Comparison of ENCODE assay signal across 15 mouse cellular contexts in genomic region chr11:70266405-70266804, GRCm38 (mm10). TPM values are rescaled to one million over a fixed set of nuclear protein-coding genes. Genes with fewer than 3 reads are reported as not detected.
DNase-seq lines count a peak whose midpoint lies in the region; ATAC-seq and TF ChIP-seq lines count a peak whose summit lies in the region.
"Had no signal": no experiment of that assay in that cellular context is flagged by ENCODE, and none has a peak within 500 bp of the region (broad histone marks: within the 10 kb centered on the region; RNA-seq: fewer than 3 reads in every experiment).

No protein-coding gene starts in this region.

- no peaks in the 10 kb centered on the region for H3K27me3 ChIP-seq in lung, embryonic 14.5 days (ENCODE audit: insufficient read depth, low read length)
- H3K27me3 ChIP-seq in stomach, embryonic 16.5 days (ENCODE audit: control insufficient read depth, insufficient read depth, low read length): no peaks in the 10 kb centered on the region
- H3K27me3 ChIP-seq in hindbrain, embryonic 11.5 days (ENCODE audit: control insufficient read depth, insufficient read depth, low read length): no peaks in the 10 kb centered on the region
- no peaks in the 10 kb centered on the region for H3K27me3 ChIP-seq in midbrain, postnatal 0 days (ENCODE audit: insufficient read depth, low read length)
- H3K27me3 ChIP-seq: midbrain, embryonic 13.5 days had no signal

- 70% methylated on average over 1 of the region's 1 CpGs for WGBS in lung, embryonic 14.5 days
- WGBS in lung, adult 2 months: 31% methylated on average over 1 of the region's 1 CpGs
- 74% methylated on average over 1 of the region's 1 CpGs for WGBS in stomach, embryonic 16.5 days
- 96% methylated on average over 1 of the region's 1 CpGs for WGBS in hindbrain, embryonic 11.5 days
- WGBS in midbrain, postnatal 0 days: 95% methylated on average over 1 of the region's 1 CpGs

- no peaks in the 10 kb centered on the region for H3K36me3 ChIP-seq in lung, embryonic 14.5 days (ENCODE audit: insufficient read depth)
- no peaks in the 10 kb centered on the region for H3K36me3 ChIP-seq in stomach, embryonic 16.5 days (ENCODE audit: control insufficient read depth, insufficient read depth, low read length)
- no peaks in the 10 kb centered on the region for H3K36me3 ChIP-seq in hindbrain, embryonic 11.5 days (ENCODE audit: control insufficient read depth, insufficient read depth, low read length)
- H3K36me3 ChIP-seq in midbrain, postnatal 0 days (ENCODE audit: insufficient read depth, low read length): no peaks in the 10 kb centered on the region
- H3K36me3 ChIP-seq: G1E; midbrain, embryonic 13.5 days; neural tube, embryonic 13.5 days had no signal

- H3K4me2 ChIP-seq in lung, embryonic 14.5 days: no peak overlapping the region
- no peak overlapping the region for H3K4me2 ChIP-seq in stomach, embryonic 16.5 days (ENCODE audit: low read depth, low read length)
- H3K4me2 ChIP-seq in hindbrain, embryonic 11.5 days (replicated peaks; ENCODE audit: low read depth, low read length): no peak overlapping the region
- no peak overlapping the region for H3K4me2 ChIP-seq in midbrain, postnatal 0 days (ENCODE audit: low read depth, low read length, poor library complexity, severe bottlenecking)
- H3K4me2 ChIP-seq: midbrain, embryonic 13.5 days; neural tube, embryonic 13.5 days had no signal

- no peak for TF ChIP-seq CTCF in lung, embryonic 14.5 days (IDR thresholded peaks at IDR 0.05; ENCODE audit: low read depth)
- TF ChIP-seq CTCF in lung, adult 2 months (IDR thresholded peaks at IDR 0.05; ENCODE audit: insufficient read depth, low read length): no peak
- TF ChIP-seq CTCF in midbrain, postnatal 0 days (IDR thresholded peaks at IDR 0.05): no peak

- H3K9ac ChIP-seq in lung, embryonic 14.5 days: no peak overlapping the region
- no peak overlapping the region for H3K9ac ChIP-seq in stomach, embryonic 16.5 days (ENCODE audit: low read length)
- no peak overlapping the region for H3K9ac ChIP-seq in hindbrain, embryonic 11.5 days (ENCODE audit: low read depth, low read length)
- no peak overlapping the region for H3K9ac ChIP-seq in midbrain, postnatal 0 days (replicated peaks; ENCODE audit: low read length, poor library complexity, severe bottlenecking)
- H3K9ac ChIP-seq: liver, embryonic 14.5 days; midbrain, embryonic 13.5 days; neural tube, embryonic 13.5 days had no signal

- TF ChIP-seq POLR2A in lung, adult 2 months (IDR thresholded peaks at IDR 0.05; ENCODE audit: borderline replicate concordance, extremely low read depth, low read depth, low read length): no peak

- ATAC-seq in cerebellum, adult (ENCODE audit: insufficient number of reproducible peaks, low FRiP score, low TSS enrichment): no peak
- no peak for ATAC-seq in lung, embryonic 14.5 days (ENCODE audit: insufficient read depth)
- no peak for ATAC-seq in stomach, embryonic 16.5 days (ENCODE audit: insufficient read depth, low FRiP score)
- ATAC-seq in hindbrain, embryonic 11.5 days (ENCODE audit: low FRiP score): no peak
- no peak for ATAC-seq in midbrain, postnatal 0 days (ENCODE audit: low FRiP score)
- ATAC-seq: activated CD4-positive, CD25-positive, alpha-beta regulatory T cell, adult 4 months; midbrain, embryonic 13.5 days had no signal

- intact Hi-C loops in heart, postnatal 25 days (cut with DNase I): no loop called here

- no peak overlapping the region for H3K4me3 ChIP-seq in lung, embryonic 14.5 days (ENCODE audit: low read depth, low read length)
- no peak overlapping the region for H3K4me3 ChIP-seq in lung, adult 2 months (replicated peaks; ENCODE audit: extremely low read depth, low read depth, low read length)
- no peak overlapping the region for H3K4me3 ChIP-seq in stomach, embryonic 16.5 days (replicated peaks; ENCODE audit: low read length)
- no peak overlapping the region for H3K4me3 ChIP-seq in hindbrain, embryonic 11.5 days (ENCODE audit: low read depth, low read length)
- H3K4me3 ChIP-seq in midbrain, postnatal 0 days (ENCODE audit: low read depth, low read length): no peak overlapping the region
- H3K4me3 ChIP-seq: left cerebral cortex, adult 2 months; midbrain, embryonic 13.5 days; neural tube, embryonic 13.5 days had no signal

- no peak overlapping the region for H3K27ac ChIP-seq in lung, embryonic 14.5 days (ENCODE audit: low read depth)
- H3K27ac ChIP-seq in stomach, embryonic 16.5 days (ENCODE audit: low read length): peak overlapping the region; percentile 60
- no peak overlapping the region for H3K27ac ChIP-seq in hindbrain, embryonic 11.5 days (ENCODE audit: low read depth, low read length)
- no peak overlapping the region for H3K27ac ChIP-seq in midbrain, postnatal 0 days (ENCODE audit: low read depth, low read length)
- H3K27ac ChIP-seq: left cerebral cortex, adult 2 months; liver, embryonic 14.5 days; midbrain, embryonic 13.5 days; neural tube, embryonic 13.5 days had no signal

- DNase-seq in cerebellum, postnatal 25 days: peak; percentile 38 to 57
- DNase-seq in lung, embryonic 14.5 days: peak; percentile 16
- no peak for DNase-seq in lung, adult 2 months
- peak; percentile 20 for DNase-seq in heart, postnatal 25 days (ENCODE audit: low spot score)
- DNase-seq in hindbrain, embryonic 11.5 days (ENCODE audit: low spot score): no peak
- DNase-seq in midbrain, postnatal 0 days (ENCODE audit: low spot score): no peak
- DNase-seq: right cerebral cortex, adult 18-20 months had no signal

- H3K4me1 ChIP-seq in lung, embryonic 14.5 days (ENCODE audit: insufficient read depth): no peaks in the 10 kb centered on the region
- peaks cover 4% of the 10 kb centered on the region; the same call in 1 of the 2 replicates for H3K4me1 ChIP-seq in lung, adult 2 months (ENCODE audit: control insufficient read depth, insufficient read depth, low read length)
- H3K4me1 ChIP-seq in stomach, embryonic 16.5 days (ENCODE audit: control insufficient read depth, insufficient read depth, low read length): peaks cover 7% of the 10 kb centered on the region; the same call in 1 of the 2 replicates
- no peaks in the 10 kb centered on the region for H3K4me1 ChIP-seq in hindbrain, embryonic 11.5 days (replicated peaks; ENCODE audit: control insufficient read depth, insufficient read depth, low read length)
- H3K4me1 ChIP-seq in midbrain, postnatal 0 days (ENCODE audit: insufficient read depth, low read length): no peaks in the 10 kb centered on the region
- H3K4me1 ChIP-seq: midbrain, embryonic 13.5 days; neural tube, embryonic 13.5 days had no signal

- H3K9me3 ChIP-seq in lung, embryonic 14.5 days (ENCODE audit: low read depth, low read length): no peaks in the 10 kb centered on the region
- no peaks in the 10 kb centered on the region for H3K9me3 ChIP-seq in stomach, embryonic 16.5 days (replicated peaks; ENCODE audit: control insufficient read depth, low read length)
- no peaks in the 10 kb centered on the region for H3K9me3 ChIP-seq in hindbrain, embryonic 11.5 days (ENCODE audit: control insufficient read depth, low read length)
- no peaks in the 10 kb centered on the region for H3K9me3 ChIP-seq in midbrain, postnatal 0 days (ENCODE audit: low read length)
- H3K9me3 ChIP-seq: G1E; midbrain, embryonic 13.5 days; neural tube, embryonic 13.5 days had no signal

RNA-seq across cellular contexts. Expression of gene Alox12, which starts 11.3 kb away (rescaled TPM):
- polyA plus RNA-seq in lung, embryonic 14.5 days (2014; fragmentation: Nextera tagmentation; extraction: Ambion mirVana): 6.6 and 6.9 TPM in 2 replicates
- polyA plus RNA-seq in lung, adult 2 months (2012; rRNA removed): 4.6 and 9.2 TPM in 2 replicates
- total RNA-seq in heart, postnatal 25 days (2021): 1 to 10 TPM; 3.1 to 3.7 TPM
- 17.8 and 21.0 TPM in 2 replicates for polyA plus RNA-seq in stomach, embryonic 16.5 days (2015; fragmentation: Nextera tagmentation; extraction: Ambion mirVana)
- 3.5 and 3.7 TPM in 2 replicates for polyA plus RNA-seq in hindbrain, embryonic 11.5 days (2014; fragmentation: Nextera tagmentation; extraction: Ambion mirVana)
- 0.16 and 0.57 TPM in 2 replicates for total RNA-seq in midbrain, postnatal 0 days (2014; rRNA removed)
- 0.29 and 0.35 TPM in 2 replicates for polyA plus RNA-seq in midbrain, postnatal 0 days (2015; fragmentation: Nextera tagmentation; extraction: Ambion mirVana)
- polyA plus RNA-seq: activated CD4-positive, CD25-positive, alpha-beta regulatory T cell, adult 4 months had no signal

RNA-seq across cellular contexts. Expression of gene Rnasek, which starts 26.8 kb away (rescaled TPM):
- 135 and 140 TPM in 2 replicates for polyA plus RNA-seq in lung, embryonic 14.5 days (2014; fragmentation: Nextera tagmentation; extraction: Ambion mirVana)
- 143 and 168 TPM in 2 replicates for polyA plus RNA-seq in lung, adult 2 months (2012; rRNA removed)
- 100 to 1,000 TPM in 1 of 2 experiments, 10 to 100 TPM in 1; 87.9 to 103 TPM for total RNA-seq in heart, postnatal 25 days (2021)
- 207 and 226 TPM in 2 replicates for polyA plus RNA-seq in stomach, embryonic 16.5 days (2015; fragmentation: Nextera tagmentation; extraction: Ambion mirVana)
- 146 and 147 TPM in 2 replicates for polyA plus RNA-seq in hindbrain, embryonic 11.5 days (2014; fragmentation: Nextera tagmentation; extraction: Ambion mirVana)
- total RNA-seq in midbrain, postnatal 0 days (2014; rRNA removed): 66.1 and 81.2 TPM in 2 replicates
- polyA plus RNA-seq in midbrain, postnatal 0 days (2015; fragmentation: Nextera tagmentation; extraction: Ambion mirVana): 588 and 612 TPM in 2 replicates

RNA-seq across cellular contexts. Expression of gene Gm21988, which starts 26.8 kb away (rescaled TPM):
- polyA plus RNA-seq in lung, embryonic 14.5 days (2014; fragmentation: Nextera tagmentation; extraction: Ambion mirVana): 9.3 and 10.8 TPM in 2 replicates
- 6.6 and 7.2 TPM in 2 replicates for polyA plus RNA-seq in lung, adult 2 months (2012; rRNA removed)
- total RNA-seq in heart, postnatal 25 days (2021): 1 to 10 TPM; 2.1 to 2.3 TPM
- 9.6 and 10.2 TPM in 2 replicates for polyA plus RNA-seq in stomach, embryonic 16.5 days (2015; fragmentation: Nextera tagmentation; extraction: Ambion mirVana)
- polyA plus RNA-seq in hindbrain, embryonic 11.5 days (2014; fragmentation: Nextera tagmentation; extraction: Ambion mirVana): 10.2 and 11.6 TPM in 2 replicates
- total RNA-seq in midbrain, postnatal 0 days (2014; rRNA removed): 3.4 and 5.5 TPM in 2 replicates
- 18.6 and 20.1 TPM in 2 replicates for polyA plus RNA-seq in midbrain, postnatal 0 days (2015; fragmentation: Nextera tagmentation; extraction: Ambion mirVana)

RNA-seq across cellular contexts. Expression of gene 0610010K14Rik, which starts 28.7 kb away (rescaled TPM):
- polyA plus RNA-seq in lung, embryonic 14.5 days (2014; fragmentation: Nextera tagmentation; extraction: Ambion mirVana): 180 and 198 TPM in 2 replicates
- 79.0 and 80.9 TPM in 2 replicates for polyA plus RNA-seq in lung, adult 2 months (2012; rRNA removed)
- total RNA-seq in heart, postnatal 25 days (2021): 10 to 100 TPM; 31.4 to 36.7 TPM
- polyA plus RNA-seq in stomach, embryonic 16.5 days (2015; fragmentation: Nextera tagmentation; extraction: Ambion mirVana): 119 and 132 TPM in 2 replicates
- 229 and 230 TPM in 2 replicates for polyA plus RNA-seq in hindbrain, embryonic 11.5 days (2014; fragmentation: Nextera tagmentation; extraction: Ambion mirVana)
- 43.0 and 76.9 TPM in 2 replicates for total RNA-seq in midbrain, postnatal 0 days (2014; rRNA removed)
- polyA plus RNA-seq in midbrain, postnatal 0 days (2015; fragmentation: Nextera tagmentation; extraction: Ambion mirVana): 138 and 154 TPM in 2 replicates

RNA-seq across cellular contexts. Expression of gene Bcl6b, which starts 36.8 kb away (rescaled TPM):
- polyA plus RNA-seq in lung, embryonic 14.5 days (2014; fragmentation: Nextera tagmentation; extraction: Ambion mirVana): 30.3 and 30.9 TPM in 2 replicates
- 21.9 and 25.6 TPM in 2 replicates for polyA plus RNA-seq in lung, adult 2 months (2012; rRNA removed)
- total RNA-seq in heart, postnatal 25 days (2021): 10 to 100 TPM; 20.0 to 22.3 TPM
- polyA plus RNA-seq in stomach, embryonic 16.5 days (2015; fragmentation: Nextera tagmentation; extraction: Ambion mirVana): 12.1 and 13.9 TPM in 2 replicates
- polyA plus RNA-seq in hindbrain, embryonic 11.5 days (2014; fragmentation: Nextera tagmentation; extraction: Ambion mirVana): 5.0 and 5.9 TPM in 2 replicates
- total RNA-seq in midbrain, postnatal 0 days (2014; rRNA removed): 3.8 and 6.8 TPM in 2 replicates
- 2.4 and 2.7 TPM in 2 replicates for polyA plus RNA-seq in midbrain, postnatal 0 days (2015; fragmentation: Nextera tagmentation; extraction: Ambion mirVana)
- polyA plus RNA-seq: G1E had no signal

Comparison
In these comparisons a context has a peak if more than half of its experiments do, and no peak if none do; other contexts are left out.
1. DNase-seq: peak in cerebellum, postnatal 25 days (2 of 2), lung, embryonic 14.5 days (single experiment) and heart, postnatal 25 days (single experiment); none in lung, adult 2 months (single experiment), hindbrain, embryonic 11.5 days (single experiment) and midbrain, postnatal 0 days (single experiment).